Mouse (Mus musculus) activated CD4-positive, CD25-positive, alpha-beta regulatory T cell, adult 4 months (primary cell): ENCODE data around the gene Frs3. TPM values are rescaled to one million over a fixed set of nuclear protein-coding genes. Genes with fewer than 3 reads are reported as not detected.

ENCODE experiments used
- ATAC-seq: one replicate; pipeline ENCODE4 v1.8.0; 2017
- polyA plus RNA-seq, 2 experiments: library from polyadenylated mRNA; unstranded; fragments of 100-300 nt; shearing (Covaris generic); gene quantifications; one replicate each; pipeline ENCODE4 v1.2.1; 2017

The Frs3 gene
- polyA plus RNA-seq, 2 experiments from 2014 or later: not detected

- ATAC-seq: peak; percentile 74
These were observed 48.0 kb downstream of the Frs3 start, which contains the start of gene Tfeb for GRCm38 (mm10) chr17:47736856-47737255. Gene Tfeb, plus strand, starts transcription at chr17:47737030.

- peak; percentile 9 for ATAC-seq
These were observed 48.6 kb downstream of the Frs3 start for GRCm38 (mm10) chr17:47737271-47738065.

GRCm38 (mm10) chr17:47738066-47738878 lies 49.4 kb downstream of the Frs3 start:
- peak; percentile 29 for ATAC-seq

- peak; percentile 50 for ATAC-seq
These were observed 50.3 kb downstream of the Frs3 start for GRCm38 (mm10) chr17:47738879-47739798.

- no peak for ATAC-seq
These were observed 51.4 kb downstream of the Frs3 start for GRCm38 (mm10) chr17:47740186-47740585.

GRCm38 (mm10) chr17:47742991-47743734 lies 54.3 kb downstream of the Frs3 start:
- ATAC-seq: no peak

GRCm38 (mm10) chr17:47744086-47744485 lies 55.3 kb downstream of the Frs3 start:
- ATAC-seq: no peak

GRCm38 (mm10) chr17:47744746-47745368 lies 56.0 kb downstream of the Frs3 start:
- ATAC-seq: no peak

- ATAC-seq: no peak
These were observed 60.1 kb downstream of the Frs3 start for GRCm38 (mm10) chr17:47748791-47749553.

GRCm38 (mm10) chr17:47749626-47750025 lies 60.8 kb downstream of the Frs3 start:
- ATAC-seq: no peak

- no peak for ATAC-seq
These were observed 61.3 kb downstream of the Frs3 start for GRCm38 (mm10) chr17:47750101-47750500.

- ATAC-seq: no peak
These were observed 63.0 kb downstream of the Frs3 start for GRCm38 (mm10) chr17:47751811-47752210.

GRCm38 (mm10) chr17:47753130-47753775 lies 64.4 kb downstream of the Frs3 start:
- ATAC-seq: no peak

Other genes starting within 250 kb of the Frs3 start
- gene Taf8, start 186.7 kb upstream of the Frs3 start, polyA plus RNA-seq: 10 to 100 TPM; 51.5 to 61.3 TPM
- gene Ccnd3, start 184.0 kb upstream of the Frs3 start, polyA plus RNA-seq: 100 to 1,000 TPM; 133 to 141 TPM
- 10 to 100 TPM in 1 of 2 experiments, 1 to 10 TPM in 1; 6.6 to 10.8 TPM for gene Bysl, start 77.5 kb upstream of the Frs3 start, polyA plus RNA-seq
- 10 to 100 TPM; 23.6 to 30.0 TPM for gene Med20, start 77.4 kb upstream of the Frs3 start, polyA plus RNA-seq
- gene Gm20517, start 77.4 kb upstream of the Frs3 start, polyA plus RNA-seq: 1 to 10 TPM in 1 of 2 experiments, under 1 TPM in 1; 0.89 to 1.1 TPM
- gene Usp49, start 58.3 kb upstream of the Frs3 start, polyA plus RNA-seq: under 1 TPM; 0.60 to 0.71 TPM
- gene Tomm6, start 644 bp upstream of the Frs3 start, polyA plus RNA-seq: 100 to 1,000 TPM; 297 to 309 TPM
- gene Gm21981, start 5.4 kb downstream of the Frs3 start, polyA plus RNA-seq: not detected
- not detected for gene Prickle4, start 5.7 kb downstream of the Frs3 start, polyA plus RNA-seq
- gene Pgc, start 37.8 kb downstream of the Frs3 start, polyA plus RNA-seq: not detected
- gene Tfeb, start 48.0 kb downstream of the Frs3 start, polyA plus RNA-seq: 10 to 100 TPM in 1 of 2 experiments, 1 to 10 TPM in 1; 8.7 to 14.9 TPM
- not detected for gene Mdfi, start 145.7 kb downstream of the Frs3 start, polyA plus RNA-seq
- gene Foxp4, start 235.6 kb downstream of the Frs3 start, polyA plus RNA-seq: 1 to 10 TPM; 3.8 to 4.6 TPM